ENCODE assay signal across 20 mouse cellular contexts in the genomic region with DNA sequence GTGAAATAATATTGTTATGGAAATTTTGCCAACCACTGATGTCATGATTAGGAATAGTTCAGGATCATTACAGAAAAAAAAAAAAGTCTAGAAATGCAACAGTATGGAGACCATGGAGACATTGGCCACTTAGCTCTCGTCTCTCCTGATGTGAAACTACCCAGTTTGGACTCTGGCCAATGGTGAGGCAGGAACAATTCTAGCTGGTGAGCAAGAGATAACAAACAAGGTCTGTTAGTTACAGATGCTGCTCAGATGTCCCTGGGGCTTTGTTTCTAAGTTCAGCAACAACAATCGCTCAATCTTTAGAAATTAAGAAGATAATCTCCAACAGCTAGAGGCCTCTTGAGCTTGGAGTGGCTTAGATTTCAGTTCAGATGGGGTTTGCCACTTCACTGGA. TPM values are rescaled to one million over a fixed set of nuclear protein-coding genes. Genes with fewer than 3 reads are reported as not detected.
"Had no signal": no experiment of that assay in that cellular context is flagged by ENCODE, and none has a peak within 500 bp of the region (broad histone marks: within the 10 kb centered on the region; RNA-seq: fewer than 3 reads in every experiment).

No protein-coding gene starts in this region.

- H3K9me3 ChIP-seq: limb, embryonic 10.5 days; liver, embryonic 15.5 days; midbrain, embryonic 12.5 days; neural tube, embryonic 12.5 days had no signal

- DNase-seq: kidney, adult 18-20 months; kidney, postnatal 10 days; kidney, postnatal 4 days; lung, adult 2 months; lung, postnatal 36 days; right cerebral cortex, postnatal 14 days had no signal

- H3K9ac ChIP-seq: liver, embryonic 15.5 days; midbrain, embryonic 12.5 days; neural tube, embryonic 12.5 days had no signal

- H3K4me2 ChIP-seq: liver, embryonic 11.5 days; liver, embryonic 15.5 days; midbrain, embryonic 12.5 days; neural tube, embryonic 12.5 days had no signal

- H3K36me3 ChIP-seq: limb, embryonic 10.5 days; liver, embryonic 15.5 days; midbrain, embryonic 12.5 days; neural tube, embryonic 12.5 days had no signal

- H3K27me3 ChIP-seq: liver, embryonic 15.5 days; midbrain, embryonic 12.5 days; neural tube, embryonic 12.5 days had no signal

- H3K4me3 ChIP-seq: layer of hippocampus, adult 2 months; left cerebral cortex, adult 2 months; limb, embryonic 10.5 days; liver, embryonic 15.5 days; midbrain, embryonic 12.5 days; neural tube, embryonic 12.5 days had no signal

- H3K27ac ChIP-seq: layer of hippocampus, adult 2 months; left cerebral cortex, adult 2 months; limb, embryonic 10.5 days; liver, embryonic 15.5 days; midbrain, embryonic 12.5 days; neural tube, embryonic 12.5 days had no signal

- H3K4me1 ChIP-seq: limb, embryonic 10.5 days; liver, embryonic 15.5 days; midbrain, embryonic 12.5 days; neural tube, embryonic 12.5 days had no signal

- ATAC-seq: lung, postnatal 0 days had no signal

RNA-seq across cellular contexts. Expression of gene Ghsr, which starts 37.4 kb away (rescaled TPM):
- total RNA-seq: megakaryocyte, adult 5-6 weeks; monocyte, adult 5-6 weeks; neutrophil, adult 5-6 weeks had no signal
- polyA plus RNA-seq: limb, embryonic 10.5 days; limb, embryonic 14.5 days; liver, embryonic 11.5 days; liver, embryonic 15.5 days; lung, adult 2 months; lung, postnatal 0 days; small intestine, adult 2 months; stomach, embryonic 16.5 days had no signal
